Mouse (Mus musculus): ENCODE results near the gene Susd5.
A peak's percentile ranks its signal among the peaks of the same experiment; 100 is the strongest.
"Not testable (repeated sequence)": the region's sequence is repeated elsewhere in the genome, so short reads cannot be mapped to it uniquely, and the experiment has no call there.

Susd5 gene

GRCm38 (mm10) chr9:114069372-114069771 lies 12.4 kb downstream of the Susd5 start:
- DNase-seq (ENCODE audit: low spot score in 2 of 2) = no peak

GRCm38 (mm10) chr9:114073681-114074080 lies 16.7 kb downstream of the Susd5 start:
- DNase-seq (ENCODE audit: low spot score in 2 of 2) = no peak

GRCm38 (mm10) chr9:114086422-114086821 lies 29.5 kb downstream of the Susd5 start:
- no peak for DNase-seq (ENCODE audit: low spot score in 2 of 2)

GRCm38 (mm10) chr9:114087106-114087815 lies 30.3 kb downstream of the Susd5 start:
- DNase-seq (ENCODE audit: low spot score in 2 of 2) = no peak

- DNase-seq (ENCODE audit: low spot score in 2 of 2) = not testable (repeated sequence)
Observed at GRCm38 (mm10) chr9:114088885-114089284, 31.9 kb downstream of the Susd5 start.

- peak in 1 of 2 experiments; percentile 14 for DNase-seq (ENCODE audit: low spot score in 2 of 2)
Observed at GRCm38 (mm10) chr9:114092188-114092587, 35.2 kb downstream of the Susd5 start.

GRCm38 (mm10) chr9:114094854-114095253 lies 37.9 kb downstream of the Susd5 start:
- DNase-seq (ENCODE audit: low spot score in 2 of 2) = no peak

- no peak for DNase-seq (ENCODE audit: low spot score in 2 of 2)
Observed at GRCm38 (mm10) chr9:114098716-114099302, 41.9 kb downstream of the Susd5 start.

- DNase-seq (ENCODE audit: low spot score in 2 of 2) = no peak
Observed at GRCm38 (mm10) chr9:114110268-114110667, 53.3 kb downstream of the Susd5 start.

GRCm38 (mm10) chr9:114111161-114111560 lies 54.2 kb downstream of the Susd5 start:
- DNase-seq (ENCODE audit: low spot score in 2 of 2) = no peak

GRCm38 (mm10) chr9:114112226-114112625 lies 55.3 kb downstream of the Susd5 start:
- no peak for DNase-seq (ENCODE audit: low spot score in 2 of 2)

GRCm38 (mm10) chr9:114113911-114114623 lies 57.1 kb downstream of the Susd5 start:
- DNase-seq (ENCODE audit: low spot score in 2 of 2) = no peak

- DNase-seq (ENCODE audit: low spot score in 2 of 2) = peak; percentile 58 to 79
Observed at GRCm38 (mm10) chr9:114116672-114117071, 59.7 kb downstream of the Susd5 start.

- not testable (repeated sequence) for DNase-seq (ENCODE audit: low spot score in 2 of 2)
Observed at GRCm38 (mm10) chr9:114122862-114123261, 65.9 kb downstream of the Susd5 start.

- DNase-seq (ENCODE audit: low spot score in 2 of 2) = not testable (repeated sequence)
Observed at GRCm38 (mm10) chr9:114129273-114129835, 72.4 kb downstream of the Susd5 start.

All from cerebellum, postnatal 4 days (tissue).